Comparison of ENCODE assay signal across 25 mouse cellular contexts in the genomic region with DNA sequence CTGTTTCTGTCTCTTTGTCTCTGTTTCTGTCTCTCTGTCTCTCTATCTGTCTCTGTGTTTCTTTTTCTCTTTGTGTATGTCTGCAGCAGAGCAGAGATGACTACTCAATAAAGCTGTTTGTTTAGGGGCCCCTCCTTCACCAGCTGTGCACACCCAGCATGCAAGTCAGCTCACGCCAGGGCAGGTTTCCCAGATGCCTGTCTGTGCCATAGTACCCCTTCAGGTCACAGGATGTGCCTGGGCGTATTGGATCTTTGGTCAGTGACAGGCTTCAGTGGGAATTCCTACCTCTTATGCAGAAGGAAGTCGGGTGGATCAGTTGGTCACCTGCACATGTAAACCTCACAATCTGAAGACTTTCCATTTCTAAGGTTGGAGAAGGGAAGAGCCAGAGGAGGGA. TPM values are rescaled to one million over a fixed set of nuclear protein-coding genes. Genes with fewer than 3 reads are reported as not detected.
DNase-seq lines count a peak whose midpoint lies in the region; ATAC-seq and TF ChIP-seq lines count a peak whose summit lies in the region.
"Had no signal": no experiment of that assay in that cellular context is flagged by ENCODE, and none has a peak within 500 bp of the region (broad histone marks: within the 10 kb centered on the region; RNA-seq: fewer than 3 reads in every experiment).

No protein-coding gene starts in this region.

- no peaks in the 10 kb centered on the region for H3K36me3 ChIP-seq in stomach, embryonic 16.5 days (ENCODE audit: control insufficient read depth, insufficient read depth, low read length)
- no peaks in the 10 kb centered on the region for H3K36me3 ChIP-seq in stomach, postnatal 0 days (ENCODE audit: control insufficient read depth, insufficient read depth, low read length)
- H3K36me3 ChIP-seq: forebrain, embryonic 10.5 days; hindbrain, embryonic 12.5 days; hindbrain, embryonic 15.5 days had no signal

- no peak for ATAC-seq in stomach, embryonic 16.5 days (ENCODE audit: insufficient read depth, low FRiP score)
- ATAC-seq in stomach, postnatal 0 days (ENCODE audit: low FRiP score, low TSS enrichment) = no peak
- ATAC-seq: activated CD4-positive, CD25-positive, alpha-beta regulatory T cell, adult 4 months; CD4-positive, CD25-positive, alpha-beta regulatory T cell, adult 4 months; forebrain, embryonic 13.5 days; forebrain, embryonic 16.5 days had no signal

- H3K9me3 ChIP-seq in stomach, embryonic 16.5 days (replicated peaks; ENCODE audit: control insufficient read depth, low read length) = no peaks in the 10 kb centered on the region; the same call in 1 of the 2 replicates
- H3K9me3 ChIP-seq in stomach, postnatal 0 days (ENCODE audit: control insufficient read depth, low read length) = no peaks in the 10 kb centered on the region
- H3K9me3 ChIP-seq: forebrain, embryonic 13.5 days; hindbrain, embryonic 12.5 days had no signal

- H3K4me3 ChIP-seq in stomach, embryonic 16.5 days (replicated peaks; ENCODE audit: low read length) = no peak overlapping the region
- no peak overlapping the region for H3K4me3 ChIP-seq in stomach, postnatal 0 days (ENCODE audit: low read depth, low read length)
- H3K4me3 ChIP-seq: forebrain, embryonic 10.5 days; forebrain, embryonic 13.5 days; gastrocnemius, adult 2 months; hindbrain, embryonic 12.5 days; hindbrain, embryonic 15.5 days had no signal

- no peak for TF ChIP-seq CTCF in stomach, postnatal 0 days (IDR thresholded peaks at IDR 0.05; ENCODE audit: low read depth)

- H3K9ac ChIP-seq in stomach, embryonic 16.5 days (ENCODE audit: low read length) = no peak overlapping the region
- no peak overlapping the region for H3K9ac ChIP-seq in stomach, postnatal 0 days (ENCODE audit: low read length)
- H3K9ac ChIP-seq: forebrain, embryonic 13.5 days; hindbrain, embryonic 12.5 days; hindbrain, embryonic 15.5 days had no signal

- no peak for DNase-seq in stomach, postnatal 0 days (ENCODE audit: low spot score)
- DNase-seq in forelimb bud, embryonic 11.5 days (ENCODE audit: low read depth, low spot score) = peak; percentile 8
- peak; percentile 79 for DNase-seq in urinary bladder, postnatal 14 days (ENCODE audit: low spot score)
- DNase-seq in right cerebral cortex, postnatal 36 days (ENCODE audit: low spot score in 2 of 2) = no peak
- no peak for DNase-seq in neural tube, embryonic 10.5 days (ENCODE audit: extremely low spot score, low spot score)
- DNase-seq: adrenal gland, adult 8-10 months; adrenal gland, postnatal 25 days; cerebellum, adult 11-12 months; cerebellum, adult 8-10 months; cerebellum, postnatal 10 days; gastrocnemius, adult 2 months; gastrocnemius, postnatal 14 days; heart, adult 11 months had no signal

- no peaks in the 10 kb centered on the region for H3K4me1 ChIP-seq in stomach, embryonic 16.5 days (ENCODE audit: control insufficient read depth, insufficient read depth, low read length)
- H3K4me1 ChIP-seq in stomach, postnatal 0 days (replicated peaks; ENCODE audit: control insufficient read depth, insufficient read depth) = no peaks in the 10 kb centered on the region
- H3K4me1 ChIP-seq: forebrain, embryonic 10.5 days; forebrain, embryonic 13.5 days; hindbrain, embryonic 12.5 days; hindbrain, embryonic 15.5 days had no signal

- H3K27ac ChIP-seq in stomach, embryonic 16.5 days (ENCODE audit: low read length) = peak overlapping the region; percentile 34; the same call in 1 of the 2 replicates
- H3K27ac ChIP-seq in stomach, postnatal 0 days (replicated peaks) = no peak overlapping the region; the same call in 1 of the 2 replicates
- H3K27ac ChIP-seq: forebrain, embryonic 10.5 days; forebrain, embryonic 13.5 days; gastrocnemius, adult 2 months; hindbrain, embryonic 12.5 days; hindbrain, embryonic 15.5 days had no signal

- no peak for TF ChIP-seq EP300 in stomach, postnatal 0 days (optimal IDR thresholded peaks at IDR 0.05)

- WGBS in stomach, embryonic 16.5 days = 56% methylated on average over 3 of the region's 3 CpGs
- 57% methylated on average over 3 of the region's 3 CpGs for WGBS in stomach, postnatal 0 days

- H3K27me3 ChIP-seq in stomach, embryonic 16.5 days (ENCODE audit: control insufficient read depth, insufficient read depth, low read length) = no peaks in the 10 kb centered on the region
- no peaks in the 10 kb centered on the region for H3K27me3 ChIP-seq in stomach, postnatal 0 days (ENCODE audit: control insufficient read depth, insufficient read depth, low read length)
- H3K27me3 ChIP-seq: forebrain, embryonic 13.5 days; hindbrain, embryonic 12.5 days; hindbrain, embryonic 15.5 days had no signal

- H3K4me2 ChIP-seq in stomach, embryonic 16.5 days (ENCODE audit: low read depth, low read length) = no peak overlapping the region
- no peak overlapping the region for H3K4me2 ChIP-seq in stomach, postnatal 0 days (replicated peaks; ENCODE audit: low read depth)
- H3K4me2 ChIP-seq: forebrain, embryonic 13.5 days; heart, embryonic 11.5 days; hindbrain, embryonic 12.5 days; hindbrain, embryonic 15.5 days had no signal

RNA-seq across cellular contexts. Expression of gene Il1a, which starts 14.4 kb away (rescaled TPM):
- 0.37 TPM in 2 replicates for polyA plus RNA-seq in stomach, embryonic 16.5 days (2015; fragmentation: Nextera tagmentation; extraction: Ambion mirVana)
- 4.6 and 5.8 TPM in 2 replicates for polyA plus RNA-seq in stomach, postnatal 0 days (2015; fragmentation: Nextera tagmentation; extraction: Ambion mirVana)
- polyA plus RNA-seq: C2C12; CD4-positive, CD25-positive, alpha-beta regulatory T cell, adult 4 months; embryonic facial prominence, embryonic 11.5 days; embryonic facial prominence, embryonic 14.5 days; forebrain, embryonic 10.5 days had no signal

RNA-seq across cellular contexts. Expression of gene Ckap2l, which starts 27.2 kb away (rescaled TPM):
- polyA plus RNA-seq in stomach, embryonic 16.5 days (2015; fragmentation: Nextera tagmentation; extraction: Ambion mirVana) = 35.4 and 38.5 TPM in 2 replicates
- 9.0 and 9.8 TPM in 2 replicates for polyA plus RNA-seq in stomach, postnatal 0 days (2015; fragmentation: Nextera tagmentation; extraction: Ambion mirVana)

RNA-seq across cellular contexts. Expression of gene Il1b, which starts 46.7 kb away (rescaled TPM):
- 0.32 and 0.41 TPM in 2 replicates for polyA plus RNA-seq in stomach, embryonic 16.5 days (2015; fragmentation: Nextera tagmentation; extraction: Ambion mirVana)
- 0.22 and 0.61 TPM in 2 replicates for polyA plus RNA-seq in stomach, postnatal 0 days (2015; fragmentation: Nextera tagmentation; extraction: Ambion mirVana)
- polyA plus RNA-seq: activated CD4-positive, CD25-positive, alpha-beta regulatory T cell, adult 4 months; C2C12; forebrain, embryonic 10.5 days; forebrain, embryonic 16.5 days; heart, embryonic 11.5 days; hindbrain, embryonic 12.5 days; hindbrain, embryonic 15.5 days had no signal

Comparison
In these comparisons a context has a peak if more than half of its experiments do, and no peak if none do; other contexts are left out.
1. DNase-seq: peak in forelimb bud, embryonic 11.5 days (single experiment) and urinary bladder, postnatal 14 days (single experiment); none in stomach, postnatal 0 days (single experiment), right cerebral cortex, postnatal 36 days (0 of 2) and neural tube, embryonic 10.5 days (single experiment).